Mouse (Mus musculus) retina, adult 2 months (tissue): ENCODE results near the gene Ift172.

Experiments used
- DNase-seq: peaks from one replicate; pipeline ENCODE4 v3.0.0-alpha.2; 2012; ENCODE audit warnings: low read depth, low spot score

The Ift172 gene

DNA sequence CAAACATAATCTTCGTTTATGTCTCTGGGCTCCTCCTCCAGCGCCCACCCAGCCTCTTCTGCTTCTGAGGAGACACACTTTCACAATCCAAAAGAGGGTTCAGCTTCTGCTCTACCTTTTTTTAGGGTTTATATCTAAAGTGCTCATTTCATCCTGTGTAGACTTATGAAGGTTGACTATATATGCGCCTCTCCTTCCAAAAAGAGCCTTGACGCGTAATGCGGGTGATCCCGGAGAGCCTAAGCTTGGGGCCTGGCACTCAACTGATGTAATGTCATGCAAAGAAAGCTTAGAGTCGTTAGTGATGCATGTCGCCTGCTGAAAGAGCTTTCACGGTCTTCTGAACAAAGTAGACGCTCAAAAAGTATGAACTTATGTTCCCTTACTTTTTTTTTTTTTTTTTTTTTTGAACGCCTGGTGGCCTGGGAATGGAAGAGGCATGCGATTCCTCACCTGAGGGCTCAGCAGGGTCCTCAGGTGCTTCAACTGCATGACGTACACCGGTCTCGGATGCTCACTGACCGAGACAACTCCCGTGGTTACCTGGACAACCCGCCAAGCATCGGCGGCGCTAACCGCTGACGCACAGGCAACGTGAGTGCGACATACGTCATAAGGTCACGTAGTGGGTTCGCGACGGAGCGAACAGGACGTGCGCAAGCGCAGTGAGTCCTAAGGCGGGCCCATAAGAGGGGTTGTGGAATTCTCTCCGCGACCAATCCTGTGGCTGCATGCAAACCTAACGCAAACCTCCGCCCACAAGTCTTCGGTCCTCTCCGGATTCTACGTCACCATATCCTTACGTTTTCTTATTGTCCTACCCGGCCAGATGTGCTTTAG is at the start of gene Ift172:
TSS of gene Ift172 (minus strand) at position 596 of the 840 bp plus-strand sequence.
- peak; percentile 96 for DNase-seq

DNA sequence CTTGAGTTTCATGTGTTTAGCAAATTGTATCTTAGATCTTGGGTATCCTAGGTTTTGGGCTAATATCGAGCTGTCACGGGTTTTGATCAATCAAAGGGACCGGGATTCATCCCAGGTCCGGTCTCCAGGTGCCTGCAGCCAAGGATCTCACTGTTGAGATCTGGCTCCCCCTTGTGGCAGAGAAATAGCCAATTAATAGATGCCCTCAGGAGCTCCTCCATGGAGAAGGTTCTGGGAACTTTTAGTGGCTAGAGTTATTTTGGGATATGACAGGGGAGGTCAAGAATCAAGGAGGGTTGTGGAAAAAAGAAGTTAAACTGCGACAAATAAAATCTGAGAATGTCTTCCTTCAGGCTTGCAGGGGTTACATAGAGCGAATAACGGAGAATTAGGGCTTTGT is 37.3 kb upstream of the Ift172 start:
- peak; percentile 55 for DNase-seq

DNA sequence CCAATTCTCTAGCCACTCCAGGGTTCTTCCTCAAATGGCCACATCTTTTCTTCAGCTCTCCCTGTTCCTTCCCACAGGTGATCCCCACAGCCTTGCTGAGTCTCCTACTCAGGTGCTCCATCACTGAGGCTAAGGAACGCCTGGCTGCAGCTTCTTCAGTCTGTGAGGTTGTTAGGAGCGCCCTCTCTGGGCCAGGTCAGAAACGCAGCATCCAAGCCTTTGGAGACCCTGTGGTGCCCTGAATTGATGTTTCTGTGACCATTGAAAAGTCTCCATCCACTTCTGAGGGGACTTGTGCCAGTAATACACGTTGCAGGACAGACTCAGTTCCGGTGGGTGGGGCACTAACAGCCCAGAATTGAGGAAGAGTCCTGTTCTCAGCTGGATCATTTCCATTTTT is 35.9 kb upstream of the Ift172 start:
- no peak for DNase-seq

DNA sequence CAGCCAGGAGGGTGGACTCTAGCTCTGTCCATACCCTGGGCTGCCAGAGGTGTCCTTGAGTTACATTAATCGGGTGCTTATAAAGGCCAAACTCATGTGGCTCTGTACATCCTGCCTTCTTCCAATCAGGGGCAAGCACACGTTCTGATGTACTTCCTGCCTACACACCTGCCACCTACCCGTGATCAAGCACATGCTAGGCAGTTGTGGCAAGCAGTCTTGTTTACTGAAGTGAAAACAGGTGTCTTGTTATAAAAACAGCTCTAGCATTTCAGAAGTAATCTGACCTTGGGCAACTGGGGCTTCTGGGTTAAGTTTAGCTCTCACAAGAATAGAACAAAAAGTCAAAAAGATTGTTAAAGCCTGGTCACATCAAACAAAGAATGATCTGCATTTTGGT is 33.2 kb upstream of the Ift172 start:
- DNase-seq: no peak

DNA sequence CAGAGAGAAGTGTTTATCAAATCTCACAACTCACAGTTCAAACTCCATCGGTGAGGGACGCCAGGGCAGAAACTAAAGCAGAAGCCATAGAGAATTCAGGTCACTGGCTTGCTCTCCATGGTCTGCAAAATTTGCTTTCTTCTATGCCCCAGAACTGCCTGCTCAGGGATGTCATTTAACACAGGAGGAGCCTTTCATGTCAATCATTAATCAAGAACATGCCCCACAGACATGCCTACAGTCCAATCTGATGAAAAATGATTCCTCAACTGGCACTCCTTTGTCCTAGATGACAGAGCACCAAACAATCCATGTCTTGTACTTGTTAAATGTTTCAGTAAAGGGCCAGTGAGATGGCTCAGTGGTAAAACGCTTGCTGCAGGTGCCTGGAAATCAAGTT is 31.9 kb upstream of the Ift172 start:
- DNase-seq: no peak

DNA sequence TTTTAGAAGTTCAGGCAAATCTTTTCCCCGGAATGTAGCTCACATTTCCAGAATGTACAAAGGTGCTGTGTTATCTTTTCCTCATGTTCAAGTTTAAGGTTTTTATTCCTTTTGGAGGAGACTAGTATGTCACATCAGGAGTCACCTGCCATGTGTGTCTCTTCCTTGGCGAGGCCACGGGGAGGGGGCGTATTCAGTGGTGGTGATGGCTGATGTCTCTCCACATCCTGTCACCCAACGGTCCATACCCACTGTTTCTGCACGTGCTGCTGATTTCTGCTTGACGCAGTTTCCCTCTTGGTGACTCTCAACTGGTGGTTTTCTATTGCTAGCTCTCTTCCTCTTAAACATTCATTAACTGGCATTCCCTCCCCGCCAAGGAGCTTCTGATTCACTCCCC is 21.9 kb upstream of the Ift172 start:
- DNase-seq: no peak

DNA sequence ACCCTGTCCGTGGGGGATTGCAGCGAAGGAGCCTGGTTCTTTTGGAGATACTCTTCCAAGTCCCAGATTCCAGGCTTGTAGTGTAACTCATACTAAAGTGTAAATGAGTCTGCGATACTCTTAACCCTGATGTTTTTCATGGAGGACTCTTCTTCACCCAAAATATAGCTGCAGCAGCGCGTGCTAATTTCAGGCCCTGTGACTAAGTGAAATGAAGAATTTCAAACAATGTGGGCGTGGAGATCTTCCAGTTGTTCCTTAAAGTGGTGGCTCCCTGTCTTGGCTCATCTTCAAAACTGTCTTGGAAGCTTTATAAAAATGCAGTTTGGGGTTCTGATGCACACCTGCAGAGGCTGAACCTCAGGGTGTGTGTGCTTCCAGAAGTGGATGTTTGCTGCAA is 12.2 kb upstream of the Ift172 start:
- DNase-seq: no peak

DNA sequence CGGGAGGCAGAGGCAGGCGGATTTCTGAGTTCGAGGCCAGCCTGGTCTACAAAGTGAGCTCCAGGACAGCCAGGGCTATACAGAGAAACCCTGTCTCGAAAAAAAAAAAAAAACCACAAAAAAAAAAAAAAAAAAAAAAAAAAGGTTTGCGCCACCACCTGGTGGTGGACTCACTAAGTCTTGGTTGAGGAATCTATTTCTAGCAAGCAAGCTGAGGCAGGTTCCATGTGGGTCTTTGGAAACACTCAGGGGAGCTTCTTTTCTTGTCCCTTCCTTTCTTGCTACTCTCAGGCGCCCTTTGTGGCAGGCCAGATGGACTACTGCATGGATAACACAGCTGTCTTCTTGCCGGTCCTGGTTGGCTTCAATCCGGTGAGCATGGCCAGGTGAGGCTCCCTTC is 10.9 kb upstream of the Ift172 start:
- DNase-seq: no peak

DNA sequence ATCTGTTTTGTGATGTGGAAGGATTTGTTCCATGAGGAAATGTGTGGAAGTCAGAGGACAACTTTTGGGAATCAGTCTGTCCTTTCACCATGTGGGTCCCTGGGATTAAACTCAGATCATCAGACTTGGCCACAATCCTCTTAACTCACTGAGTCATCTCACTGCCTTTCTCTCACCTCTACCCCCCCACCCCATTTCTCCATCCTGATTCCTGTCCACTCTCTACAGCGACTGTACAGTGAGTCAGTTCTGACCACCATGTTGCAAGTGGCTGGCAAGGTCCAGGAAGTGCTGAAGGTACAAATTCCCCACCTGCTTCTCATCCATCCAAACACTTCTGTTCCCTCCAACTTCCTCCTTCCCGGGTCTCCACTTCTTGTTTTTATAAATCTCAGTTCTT is 7.6 kb upstream of the Ift172 start:
- peak; percentile 54 for DNase-seq

DNA sequence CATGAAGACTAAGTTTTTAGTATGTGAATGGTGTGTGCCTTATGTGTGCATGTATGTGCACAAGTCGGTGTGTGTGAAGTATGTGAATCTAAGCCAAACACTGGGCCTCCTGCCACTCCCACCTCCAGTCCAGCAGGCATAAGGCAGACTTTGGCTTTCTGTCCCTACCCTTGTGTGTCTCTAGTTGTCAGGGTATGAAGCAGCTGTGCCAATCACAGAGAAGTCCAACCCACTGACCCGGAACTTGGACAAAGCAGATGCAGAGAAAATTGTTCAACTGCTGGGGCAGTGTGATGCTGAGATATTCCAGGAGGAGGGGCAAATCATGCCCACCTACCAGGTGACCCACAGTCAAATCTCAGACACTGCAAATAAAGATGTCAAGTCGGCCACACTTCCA is 7.1 kb upstream of the Ift172 start:
- DNase-seq: no peak

DNA sequence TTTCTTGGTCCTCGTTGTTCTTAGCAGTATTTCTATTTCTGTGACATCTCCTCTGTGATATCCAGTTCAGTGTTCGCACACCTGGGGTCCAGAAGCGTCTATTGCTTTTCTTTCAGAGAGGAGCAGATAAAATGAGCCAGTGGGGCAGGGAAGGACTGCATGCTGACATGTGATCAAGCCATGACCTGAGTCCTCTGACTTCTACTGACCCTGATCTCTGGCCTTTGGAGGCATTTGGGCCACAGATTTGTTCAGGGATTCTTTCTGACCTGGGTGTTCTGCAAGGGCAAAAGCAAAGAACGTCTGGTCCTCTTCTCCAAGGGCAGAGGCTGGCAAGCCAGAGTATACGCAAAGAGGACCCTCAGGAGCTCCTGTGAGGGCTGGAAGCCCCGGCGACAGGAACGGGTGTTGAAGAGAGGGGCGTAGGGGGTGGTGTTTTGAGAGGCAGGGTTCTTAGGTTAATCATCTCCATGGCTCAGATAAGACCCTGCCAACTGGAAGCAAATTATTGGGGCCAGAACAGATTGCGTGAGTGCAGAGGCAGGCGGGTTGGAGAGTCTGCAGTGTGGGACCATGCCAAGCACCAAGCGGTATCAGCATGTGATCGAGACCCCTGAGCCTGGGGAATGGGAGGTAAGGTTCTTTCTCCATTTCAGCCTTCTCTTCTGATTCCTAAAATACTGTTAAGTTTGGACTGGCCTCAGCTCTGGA is 6.3 kb upstream of the Ift172 start, which contains the start of gene Gckr:
TSS of gene Gckr (plus strand) at position 397 of the 711 bp plus-strand sequence.
- DNase-seq: no peak

DNA sequence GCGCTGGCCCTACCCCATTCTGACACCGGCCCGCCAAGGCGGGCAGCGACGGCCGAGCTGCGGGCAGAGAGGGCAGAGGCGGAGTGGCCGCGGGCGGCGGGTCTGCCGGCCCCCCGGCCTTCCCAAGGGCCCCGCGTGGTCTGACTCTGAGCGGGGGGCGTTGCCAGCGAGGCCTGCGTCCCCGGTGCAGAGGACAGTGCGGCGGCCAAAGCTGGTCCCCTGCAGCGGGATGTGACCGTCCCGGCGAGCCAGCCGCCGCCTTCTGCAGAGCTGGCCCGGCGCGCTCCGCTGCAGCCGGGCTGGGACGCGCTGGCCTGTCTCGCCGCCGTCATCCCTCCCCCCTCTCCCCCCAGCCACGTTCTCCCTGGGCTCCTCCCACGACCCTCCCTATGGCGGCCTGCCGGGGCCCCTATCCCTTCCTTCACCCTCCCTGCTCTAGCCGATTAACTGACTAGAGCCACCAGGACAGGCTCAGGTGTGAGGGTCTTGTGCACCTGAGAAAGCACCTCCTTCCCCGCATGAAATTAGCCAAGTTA is 4.8 kb upstream of the Ift172 start, which contains the start of gene Fndc4:
TSS of gene Fndc4 (minus strand) at position 475 of the 536 bp plus-strand sequence.
- peak; percentile 34 for DNase-seq

DNA sequence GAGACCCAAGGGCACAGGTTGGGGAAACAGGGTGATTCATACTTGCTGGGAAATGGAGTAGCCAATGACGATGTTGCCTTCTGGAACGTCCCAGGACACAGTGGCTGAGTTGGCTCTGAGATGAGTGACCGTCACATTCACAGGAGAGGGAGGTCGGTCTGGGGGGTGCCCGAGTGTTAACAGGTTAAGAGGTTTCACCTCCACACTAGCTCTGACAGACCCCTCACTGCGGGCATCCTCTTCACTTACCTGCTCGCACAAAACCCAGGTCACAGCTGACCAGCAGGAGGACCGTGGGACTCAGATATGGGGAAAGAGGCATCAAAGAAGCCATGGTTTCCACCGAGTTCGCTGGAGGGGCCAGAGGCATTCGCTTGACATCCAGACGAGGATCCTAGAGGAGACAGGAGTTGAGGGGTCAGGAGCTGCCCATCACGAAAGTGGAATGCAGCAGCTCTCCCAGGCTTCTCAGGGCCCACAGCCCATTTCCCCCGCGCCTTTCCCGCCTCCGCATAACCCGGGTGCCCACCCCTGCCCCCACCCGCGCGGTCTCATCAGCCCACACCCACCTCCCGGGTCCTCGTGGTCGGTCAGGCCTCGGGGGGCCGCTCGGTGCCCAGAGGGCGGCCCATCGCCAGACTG is 4.2 kb upstream of the Ift172 start:
- no peak for DNase-seq

DNA sequence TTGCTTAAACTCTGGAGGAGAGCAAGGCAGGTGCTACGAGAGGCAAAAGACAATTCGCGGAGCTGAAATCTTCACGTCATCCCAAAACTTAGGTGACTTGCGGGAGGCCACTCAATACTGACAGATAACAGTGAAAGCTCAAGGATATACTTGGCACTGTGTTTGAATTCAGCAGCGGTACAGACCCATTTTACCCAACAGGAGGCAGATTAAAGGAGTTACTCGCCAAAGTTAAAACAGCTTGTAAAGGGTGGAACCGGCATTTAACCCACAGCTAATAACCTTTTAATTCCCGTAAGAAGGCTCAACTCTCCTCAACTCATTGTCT is 409 bp upstream of the Ift172 start:
- no peak for DNase-seq

DNA sequence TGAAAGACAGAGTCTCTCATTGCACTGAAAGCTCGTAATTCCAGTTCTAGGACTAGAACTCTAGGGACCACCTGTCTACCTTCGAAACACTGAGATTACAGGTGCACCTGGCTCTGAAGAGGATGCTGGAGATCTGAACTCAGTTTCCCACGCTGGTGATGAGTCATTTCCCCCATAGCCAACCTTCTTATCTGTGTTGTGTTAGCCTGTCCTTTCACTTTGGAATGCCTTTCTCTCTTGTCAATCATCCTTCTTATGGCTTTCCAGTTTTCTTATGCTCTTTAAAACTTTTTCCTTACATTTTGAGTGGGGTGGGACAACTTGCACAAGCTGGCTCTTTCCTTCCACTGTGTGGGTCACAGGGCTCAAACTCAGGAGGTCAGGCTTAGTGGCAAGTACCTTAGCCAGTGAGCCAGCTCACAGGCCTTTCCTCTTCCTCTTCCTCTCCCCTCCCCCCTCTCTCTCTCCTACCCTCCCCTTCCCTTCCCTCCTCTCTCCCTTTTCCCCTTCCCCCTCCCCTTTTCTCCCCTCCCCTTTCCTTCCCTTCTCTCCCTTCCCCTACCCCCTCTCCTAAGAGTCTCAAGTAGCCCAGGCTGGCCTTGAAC is 1.2 kb downstream of the Ift172 start:
- no peak for DNase-seq

DNA sequence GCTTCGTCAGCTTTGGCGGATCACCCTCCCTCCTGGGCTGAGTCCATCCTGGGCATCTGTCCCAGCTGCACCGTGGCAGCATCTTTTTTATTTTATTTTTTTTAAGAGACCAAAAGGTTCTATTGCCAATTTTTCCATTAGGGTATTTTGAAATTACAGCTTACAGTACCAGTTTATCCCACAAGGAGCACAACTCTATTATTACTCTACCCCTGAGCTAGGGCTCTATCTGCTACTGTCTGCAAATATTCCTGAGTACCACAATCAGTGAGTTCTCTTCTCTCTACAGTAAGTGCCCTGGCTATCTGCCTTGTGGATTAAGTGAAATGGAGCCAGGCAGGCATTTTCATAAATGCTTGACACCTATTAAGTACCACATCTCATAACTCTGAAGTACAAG is 2.3 kb downstream of the Ift172 start:
- no peak for DNase-seq

DNA sequence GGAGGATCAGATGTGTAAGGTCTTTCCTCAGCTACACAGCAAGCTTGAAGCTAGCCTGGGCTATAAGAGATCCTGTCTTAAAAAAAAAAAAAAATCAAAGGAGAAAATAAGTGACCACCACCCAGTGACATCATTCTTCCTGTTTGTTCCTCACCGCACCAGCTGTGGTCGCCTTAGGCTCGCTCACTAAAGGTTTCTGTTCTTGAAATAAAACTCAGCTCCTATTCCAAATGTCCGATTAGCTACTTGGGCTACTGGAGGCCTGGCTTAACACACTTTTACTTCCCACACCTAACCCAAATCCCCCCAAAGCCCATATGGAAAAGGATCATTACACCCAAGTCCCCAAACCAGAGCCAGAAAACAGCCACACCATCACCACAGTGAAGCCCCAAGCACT is 2.7 kb downstream of the Ift172 start:
- no peak for DNase-seq

DNA sequence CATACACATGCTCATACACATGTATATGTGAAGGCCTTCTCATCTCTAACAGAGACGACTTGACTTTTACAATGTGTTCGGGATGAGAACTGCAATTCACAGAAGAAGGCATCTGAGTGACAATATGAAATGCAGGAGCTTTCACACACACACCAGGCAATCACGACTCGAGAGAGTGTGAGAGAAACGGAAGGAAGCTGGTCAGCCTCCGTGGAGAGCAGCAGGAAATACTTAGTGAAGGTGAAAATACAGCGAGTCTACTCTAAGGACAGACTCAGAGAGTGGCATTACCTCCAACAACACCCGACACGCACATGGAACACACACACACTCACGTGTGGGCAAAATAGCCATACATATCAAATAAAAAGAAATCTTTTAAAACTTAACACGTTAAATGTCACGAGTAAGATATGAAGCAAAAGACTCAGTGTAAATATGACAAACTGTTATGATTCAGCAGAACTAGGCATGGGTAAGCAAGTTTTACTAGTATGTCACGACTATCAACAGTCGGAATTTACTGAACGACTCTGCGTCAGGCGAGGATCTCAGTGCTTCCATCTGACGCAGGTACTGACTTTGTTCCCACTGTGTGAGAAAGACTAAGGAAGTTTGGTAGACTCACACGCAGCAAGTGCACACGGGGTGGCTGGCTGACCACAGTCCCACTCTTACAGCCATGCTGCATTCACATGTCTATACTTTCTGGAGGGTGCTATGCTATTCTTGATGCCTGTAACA is 11.5 kb downstream of the Ift172 start:
- DNase-seq: no peak

DNA sequence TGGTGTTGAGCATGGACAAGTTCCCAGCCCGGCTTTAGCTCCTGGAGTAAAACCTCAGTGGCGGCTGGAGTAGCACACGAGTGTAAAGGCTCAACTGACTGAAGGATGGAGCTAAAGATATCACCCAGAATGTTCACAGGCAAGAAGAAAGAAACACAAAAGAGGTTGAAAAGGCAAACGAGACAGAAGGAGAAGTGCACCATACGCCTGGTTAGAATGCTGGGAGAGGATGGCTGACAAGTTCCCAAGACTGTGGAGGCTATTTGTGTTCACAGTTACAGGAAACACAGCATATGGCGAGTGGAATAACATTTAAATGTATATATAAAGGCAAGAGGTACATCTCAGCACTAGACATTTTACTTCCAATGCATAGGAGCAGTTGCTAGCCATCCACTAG is 17.9 kb downstream of the Ift172 start:
- DNase-seq: no peak

DNA sequence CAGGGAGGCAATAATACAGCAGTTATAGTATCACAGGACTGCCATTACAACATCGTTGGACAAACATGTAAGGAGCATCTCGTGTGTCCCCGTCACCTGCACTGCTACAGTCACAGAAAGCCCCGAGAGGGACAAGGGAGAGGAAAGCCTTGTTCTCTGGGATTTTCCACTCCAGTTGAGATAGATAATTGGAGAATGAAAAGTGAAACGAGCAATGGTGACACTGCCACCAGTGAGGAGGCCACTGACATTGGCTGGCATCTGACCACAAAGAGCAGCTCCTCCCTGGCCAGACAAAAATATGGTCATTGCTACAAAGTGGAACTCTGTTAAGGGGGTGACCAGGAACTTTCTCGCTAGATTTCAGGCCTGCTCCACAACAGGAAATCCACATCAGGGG is 23.2 kb downstream of the Ift172 start:
- no peak for DNase-seq

DNA sequence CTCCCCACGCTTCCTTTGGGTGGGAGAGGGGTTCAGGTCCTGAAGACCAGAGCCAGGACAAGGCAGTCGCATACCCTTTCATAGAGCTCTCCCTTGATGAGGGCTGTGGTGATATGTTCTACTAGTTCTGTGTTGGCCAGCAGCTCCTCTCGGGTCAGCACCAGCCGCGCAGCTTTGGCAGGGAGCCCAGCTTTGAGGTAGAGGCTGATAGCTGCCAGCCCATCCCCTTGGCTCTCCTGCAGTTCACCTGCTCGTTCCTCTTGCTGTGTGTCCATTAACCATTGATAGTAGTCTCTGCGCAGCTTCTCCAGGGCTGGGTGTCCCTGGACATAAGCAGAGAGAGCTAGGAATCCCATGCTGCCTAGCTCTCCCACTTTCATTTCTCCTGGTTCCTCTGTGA is 24.8 kb downstream of the Ift172 start:
- DNase-seq: no peak
